Mouse (Mus musculus): ENCODE results near the gene Slc44a3. TPM values are rescaled to one million over a fixed set of nuclear protein-coding genes. Genes with fewer than 3 reads are reported as not detected.

Slc44a3 gene
- 15.2 and 16.2 TPM in 2 replicates for polyA plus RNA-seq (2015; fragmentation: Nextera tagmentation; extraction: Ambion mirVana)

- no peaks in the 10 kb centered on the region for H3K36me3 ChIP-seq (replicated peaks)
- H3K27me3 ChIP-seq: peaks cover 20% of the 10 kb centered on the region
- H3K4me3 ChIP-seq (replicated peaks): peak within 1 kb of the TSS; percentile 46
- H3K4me1 ChIP-seq (replicated peaks): peaks cover 2% of the 10 kb centered on the region; the same call in 1 of the 2 replicates
- peak; percentile 81 for ATAC-seq (ENCODE audit: insufficient read depth)
- WGBS (ENCODE audit: insufficient replicate concordance): 6% methylated on average over 24 of the region's 24 CpGs
- no peaks in the 10 kb centered on the region for H3K9me3 ChIP-seq (replicated peaks)
- H3K9ac ChIP-seq: no peak within 1 kb of the TSS; the same call in 1 of the 2 replicates
- H3K27ac ChIP-seq (replicated peaks): peak within 1 kb of the TSS; percentile 58
- peak within 1 kb of the TSS; percentile 41 for H3K4me2 ChIP-seq
Measured at GRCm38 (mm10) chr3:121532176-121532575, at the start of gene Slc44a3. TSS of gene Slc44a3 (minus strand) at chr3:121532404.

- no peak for ATAC-seq (ENCODE audit: insufficient read depth)
- H3K27ac ChIP-seq (replicated peaks): no peak overlapping the region
- H3K4me1 ChIP-seq (replicated peaks): 0 out of 2 replicates have a peak, but pooled peaks cover 4% of the 10 kb centered on the region
- H3K4me2 ChIP-seq: no peak overlapping the region
- H3K9me3 ChIP-seq (replicated peaks): no peaks in the 10 kb centered on the region
- whole genome bisulfite sequencing (ENCODE audit: insufficient replicate concordance): 55% methylated on average over 6 of the region's 6 CpGs
- no peaks in the 10 kb centered on the region for H3K27me3 ChIP-seq
- H3K36me3 ChIP-seq (replicated peaks): no peaks in the 10 kb centered on the region
- no peak overlapping the region for H3K9ac ChIP-seq
- no peak overlapping the region for H3K4me3 ChIP-seq (replicated peaks)
Measured at GRCm38 (mm10) chr3:121579880-121580549, 47.8 kb upstream of the Slc44a3 start.

- H3K4me3 ChIP-seq (replicated peaks): no peak overlapping the region
- H3K4me2 ChIP-seq: no peak overlapping the region
- 0 out of 2 replicates have a peak, but pooled peaks cover 4% of the 10 kb centered on the region for H3K4me1 ChIP-seq (replicated peaks)
- no peak for ATAC-seq (ENCODE audit: insufficient read depth)
- H3K27ac ChIP-seq (replicated peaks): no peak overlapping the region
- no peak overlapping the region for H3K9ac ChIP-seq
- WGBS (ENCODE audit: insufficient replicate concordance): 17% methylated on average over 5 of the region's 5 CpGs
- H3K27me3 ChIP-seq: no peaks in the 10 kb centered on the region
- no peaks in the 10 kb centered on the region for H3K9me3 ChIP-seq (replicated peaks)
- no peaks in the 10 kb centered on the region for H3K36me3 ChIP-seq (replicated peaks)
Measured at GRCm38 (mm10) chr3:121579402-121579801, 47.2 kb upstream of the Slc44a3 start.

GRCm38 (mm10) chr3:121578706-121579105 is 46.5 kb upstream of the Slc44a3 start:
- H3K27ac ChIP-seq (replicated peaks): no peak overlapping the region
- no peaks in the 10 kb centered on the region for H3K36me3 ChIP-seq (replicated peaks)
- H3K9ac ChIP-seq: no peak overlapping the region
- H3K9me3 ChIP-seq (replicated peaks): no peaks in the 10 kb centered on the region
- no peaks in the 10 kb centered on the region for H3K27me3 ChIP-seq
- H3K4me1 ChIP-seq (replicated peaks): 0 out of 2 replicates have a peak, but pooled peaks cover 4% of the 10 kb centered on the region
- ATAC-seq (ENCODE audit: insufficient read depth): no peak
- no peak overlapping the region for H3K4me2 ChIP-seq
- no peak overlapping the region for H3K4me3 ChIP-seq (replicated peaks)
- 40% methylated on average over 4 of the region's 5 CpGs for WGBS (ENCODE audit: insufficient replicate concordance)

GRCm38 (mm10) chr3:121577641-121578040 is 45.4 kb upstream of the Slc44a3 start:
- ATAC-seq (ENCODE audit: insufficient read depth): no peak
- WGBS (ENCODE audit: insufficient replicate concordance): 63% methylated on average over 5 of the region's 5 CpGs

GRCm38 (mm10) chr3:121577032-121577591 is 44.9 kb upstream of the Slc44a3 start:
- no peaks in the 10 kb centered on the region for H3K36me3 ChIP-seq (replicated peaks)
- 36% methylated on average over 10 of the region's 10 CpGs for WGBS (ENCODE audit: insufficient replicate concordance)
- no peaks in the 10 kb centered on the region for H3K9me3 ChIP-seq (replicated peaks)
- H3K9ac ChIP-seq: no peak overlapping the region
- no peak overlapping the region for H3K4me3 ChIP-seq (replicated peaks)
- no peak overlapping the region; the same call in 1 of the 2 replicates for H3K27ac ChIP-seq (replicated peaks)
- no peak overlapping the region for H3K4me2 ChIP-seq
- H3K4me1 ChIP-seq (replicated peaks): 0 out of 2 replicates have a peak, but pooled peaks cover 4% of the 10 kb centered on the region
- H3K27me3 ChIP-seq: no peaks in the 10 kb centered on the region
- ATAC-seq (ENCODE audit: insufficient read depth): no peak; the same call in 1 of the 2 replicates

More at GRCm38 (mm10) chr3:121577641-121578040, 45.4 kb upstream of the Slc44a3 start:
- Histone ChIP-seq H3K9me3 (replicated peaks) (no peaks in the 10 kb centered on the region), H3K27ac (replicated peaks) (no peak overlapping the region), H3K4me3 (replicated peaks) (no peak overlapping the region), H3K27me3 (no peaks in the 10 kb centered on the region), H3K36me3 (replicated peaks) (no peaks in the 10 kb centered on the region), H3K4me1 (replicated peaks) (0 out of 2 replicates have a peak, but pooled peaks cover 4% of the 10 kb centered on the region), H3K4me2 (no peak overlapping the region), H3K9ac (no peak overlapping the region)

GRCm38 (mm10) chr3:121576367-121576766 is 44.2 kb upstream of the Slc44a3 start:
- H3K27me3 ChIP-seq: no peaks in the 10 kb centered on the region
- no peaks in the 10 kb centered on the region for H3K36me3 ChIP-seq (replicated peaks)
- 59% methylated on average over 6 of the region's 6 CpGs for WGBS (ENCODE audit: insufficient replicate concordance)
- H3K9ac ChIP-seq: no peak overlapping the region
- 0 out of 2 replicates have a peak, but pooled peaks cover 4% of the 10 kb centered on the region for H3K4me1 ChIP-seq (replicated peaks)
- no peaks in the 10 kb centered on the region for H3K9me3 ChIP-seq (replicated peaks)
- H3K4me3 ChIP-seq (replicated peaks): no peak overlapping the region
- H3K27ac ChIP-seq (replicated peaks): no peak overlapping the region
- ATAC-seq (ENCODE audit: insufficient read depth): no peak
- H3K4me2 ChIP-seq: no peak overlapping the region

GRCm38 (mm10) chr3:121574386-121574785 is 42.2 kb upstream of the Slc44a3 start:
- Histone ChIP-seq H3K27ac (replicated peaks) (no peak overlapping the region), H3K9me3 (replicated peaks) (no peaks in the 10 kb centered on the region), H3K36me3 (replicated peaks) (no peaks in the 10 kb centered on the region), H3K9ac (no peak overlapping the region), H3K4me1 (replicated peaks) (0 out of 2 replicates have a peak, but pooled peaks cover 4% of the 10 kb centered on the region), H3K4me3 (replicated peaks) (no peak overlapping the region), H3K27me3 (no peaks in the 10 kb centered on the region), H3K4me2 (no peak overlapping the region)
- ATAC-seq (ENCODE audit: insufficient read depth): no peak
- WGBS (ENCODE audit: insufficient replicate concordance): 60% methylated on average over 4 of the region's 4 CpGs

GRCm38 (mm10) chr3:121573858-121574257 is 41.7 kb upstream of the Slc44a3 start:
- H3K27me3 ChIP-seq: no peaks in the 10 kb centered on the region
- 0 out of 2 replicates have a peak, but pooled peaks cover 4% of the 10 kb centered on the region for H3K4me1 ChIP-seq (replicated peaks)
- no peak overlapping the region for H3K4me3 ChIP-seq (replicated peaks)
- 61% methylated on average over 7 of the region's 7 CpGs for WGBS (ENCODE audit: insufficient replicate concordance)
- ATAC-seq (ENCODE audit: insufficient read depth): no peak
- H3K9me3 ChIP-seq (replicated peaks): no peaks in the 10 kb centered on the region
- H3K36me3 ChIP-seq (replicated peaks): no peaks in the 10 kb centered on the region
- no peak overlapping the region for H3K27ac ChIP-seq (replicated peaks)
- no peak overlapping the region for H3K9ac ChIP-seq
- no peak overlapping the region for H3K4me2 ChIP-seq

GRCm38 (mm10) chr3:121571491-121571890 is 39.3 kb upstream of the Slc44a3 start:
- H3K9ac ChIP-seq: no peak overlapping the region
- no peak for ATAC-seq (ENCODE audit: insufficient read depth)
- H3K36me3 ChIP-seq (replicated peaks): no peaks in the 10 kb centered on the region
- no peaks in the 10 kb centered on the region for H3K27me3 ChIP-seq
- H3K9me3 ChIP-seq (replicated peaks): no peaks in the 10 kb centered on the region
- H3K4me3 ChIP-seq (replicated peaks): no peak overlapping the region
- 0 out of 2 replicates have a peak overlapping the region, but pooled peaks have one; percentile 20 for H3K27ac ChIP-seq (replicated peaks)
- WGBS (ENCODE audit: insufficient replicate concordance): 28% methylated on average over 4 of the region's 4 CpGs
- peak overlapping the region; percentile 3; the same call in 1 of the 2 replicates for H3K4me2 ChIP-seq
- no peaks in the 10 kb centered on the region for H3K4me1 ChIP-seq (replicated peaks)

GRCm38 (mm10) chr3:121570623-121571022 is 38.4 kb upstream of the Slc44a3 start:
- 46% methylated on average over 11 of the region's 11 CpGs for WGBS (ENCODE audit: insufficient replicate concordance)
- ATAC-seq (ENCODE audit: insufficient read depth): no peak
- no peak overlapping the region for H3K4me2 ChIP-seq

More at GRCm38 (mm10) chr3:121570623-121571022, 38.4 kb upstream of the Slc44a3 start:
- no peak overlapping the region for H3K4me3 ChIP-seq (replicated peaks)
- no peaks in the 10 kb centered on the region for H3K27me3 ChIP-seq
- no peaks in the 10 kb centered on the region for H3K4me1 ChIP-seq (replicated peaks)
- H3K9me3 ChIP-seq (replicated peaks): no peaks in the 10 kb centered on the region
- H3K36me3 ChIP-seq (replicated peaks): no peaks in the 10 kb centered on the region
- H3K27ac ChIP-seq (replicated peaks): no peak overlapping the region
- no peak overlapping the region for H3K9ac ChIP-seq

Data from liver, embryonic 15.5 days (tissue).